Mouse (Mus musculus) heart, postnatal 0 days (tissue): ENCODE measurements around the gene Plekhm2.
A peak's percentile ranks its signal among the peaks of the same experiment; 100 is the strongest.

Source experiments
- CTCF ChIP-seq: IDR thresholded peaks from 2 replicates; pipeline ENCODE4 v1.5.1; 2016; ENCODE audit warnings: antibody characterized with exemption, control low read depth, low read depth
- EP300 ChIP-seq: IDR thresholded peaks from 2 replicates; pipeline ENCODE4 v1.6.1; 2016; ENCODE audit warnings: antibody characterized with exemption, low read depth

- 0 out of 2 replicates have a peak, but pooled peaks have one; percentile 6 for TF ChIP-seq EP300
- no peak for TF ChIP-seq CTCF
Observed at GRCm38 (mm10) chr4:141598894-141599250, 65.8 kb downstream of the Plekhm2 start.
